Mouse (Mus musculus): Measurements from ENCODE around the gene Ehd2. TPM values are rescaled to one million over a fixed set of nuclear protein-coding genes. Genes with fewer than 3 reads are reported as not detected.

Ehd2 gene
- polyA plus RNA-seq, 1 experiment from 2014 or later: 9.2 TPM

DNA sequence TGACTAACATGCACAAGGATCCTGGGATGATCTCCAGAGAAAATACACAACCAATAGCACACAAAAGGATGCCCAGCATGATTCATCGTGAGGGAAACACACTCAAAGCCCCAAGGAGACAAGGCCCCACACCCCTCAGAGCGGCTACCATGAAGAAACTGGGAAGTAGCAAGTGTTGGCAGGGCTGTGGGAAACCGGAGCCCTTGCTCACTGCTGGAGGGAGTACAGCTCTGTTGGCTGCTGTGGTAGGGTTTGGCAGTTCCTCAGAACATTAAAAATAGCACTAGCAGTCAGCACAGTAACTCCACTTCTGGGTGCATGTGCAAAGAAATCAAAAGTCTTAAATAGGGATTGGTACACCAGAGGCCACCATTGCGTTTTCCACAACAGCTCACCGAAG is 34.8 kb upstream of the Ehd2 start:
- no peak overlapping the region for H3K4me2 ChIP-seq
- H3K4me3 ChIP-seq (replicated peaks): no peak overlapping the region
- H3K36me3 ChIP-seq: peaks cover 11% of the 10 kb centered on the region
- no peak for ATAC-seq (ENCODE audit: low FRiP score)
- no peaks in the 10 kb centered on the region for H3K9me3 ChIP-seq (replicated peaks)
- no peak overlapping the region for H3K27ac ChIP-seq (replicated peaks)
- 86% methylated on average over 5 of the region's 5 CpGs for WGBS
- no peaks in the 10 kb centered on the region for H3K27me3 ChIP-seq (replicated peaks)
- H3K9ac ChIP-seq (replicated peaks): no peak overlapping the region
- 0 out of 2 replicates have a peak, but pooled peaks cover 16% of the 10 kb centered on the region for H3K4me1 ChIP-seq

DNA sequence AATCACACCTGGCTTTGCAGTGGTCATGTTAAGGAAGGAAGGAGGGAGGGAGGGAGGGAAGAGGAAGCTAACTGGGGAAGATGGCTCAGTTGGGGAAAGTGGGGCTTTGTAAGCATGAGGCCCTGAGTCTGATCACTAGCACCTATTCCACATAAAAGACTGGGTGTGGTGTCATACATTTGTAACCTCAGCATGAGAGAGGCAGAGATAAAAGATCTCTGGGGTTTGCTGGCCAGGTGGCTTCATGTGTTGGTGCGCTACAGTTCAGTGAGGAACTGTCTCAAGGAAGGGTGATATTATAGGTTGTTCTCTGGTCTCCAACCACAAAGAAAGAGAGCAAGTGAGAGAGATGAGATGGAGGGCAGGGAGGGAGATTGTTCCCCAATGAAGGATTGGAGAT is 34.3 kb upstream of the Ehd2 start:
- no peak overlapping the region for H3K4me3 ChIP-seq (replicated peaks)
- 91% methylated on average over 1 of the region's 1 CpGs for WGBS

GRCm38 (mm10) chr7:15993789-15994188 is 26.4 kb upstream of the Ehd2 start:
- Histone ChIP-seq H3K4me3 (replicated peaks) (no peak overlapping the region), H3K4me1 (no peaks in the 10 kb centered on the region), H3K4me2 (no peak overlapping the region), H3K27me3 (replicated peaks) (no peaks in the 10 kb centered on the region), H3K36me3 (peaks cover 66% of the 10 kb centered on the region), H3K9me3 (replicated peaks) (no peaks in the 10 kb centered on the region), H3K27ac (replicated peaks) (no peak overlapping the region), H3K9ac (replicated peaks) (no peak overlapping the region)
- ATAC-seq (ENCODE audit: low FRiP score): no peak
- 96% methylated on average over 4 of the region's 4 CpGs for WGBS

More for the DNA sequence above, 34.3 kb upstream of the Ehd2 start:
- Histone ChIP-seq H3K9ac (replicated peaks) (no peak overlapping the region), H3K9me3 (replicated peaks) (no peaks in the 10 kb centered on the region), H3K4me2 (no peak overlapping the region), H3K36me3 (peaks cover 14% of the 10 kb centered on the region), H3K4me1 (0 out of 2 replicates have a peak, but pooled peaks cover 16% of the 10 kb centered on the region), H3K27ac (replicated peaks) (no peak overlapping the region), H3K27me3 (replicated peaks) (no peaks in the 10 kb centered on the region)
- ATAC-seq (ENCODE audit: low FRiP score): no peak

- H3K9ac ChIP-seq (replicated peaks): no peak overlapping the region
- ATAC-seq (ENCODE audit: low FRiP score): no peak
- H3K36me3 ChIP-seq: peaks cover 72% of the 10 kb centered on the region
- no peak overlapping the region for H3K4me2 ChIP-seq
- no peak overlapping the region for H3K27ac ChIP-seq (replicated peaks)
- WGBS: 92% methylated on average over 3 of the region's 3 CpGs
- H3K4me3 ChIP-seq (replicated peaks): no peak overlapping the region
- no peaks in the 10 kb centered on the region for H3K4me1 ChIP-seq
- no peaks in the 10 kb centered on the region for H3K9me3 ChIP-seq (replicated peaks)
- no peaks in the 10 kb centered on the region for H3K27me3 ChIP-seq (replicated peaks)
These were observed 25.8 kb upstream of the Ehd2 start for GRCm38 (mm10) chr7:15993152-15993551.

GRCm38 (mm10) chr7:15991764-15992163 is 24.4 kb upstream of the Ehd2 start:
- Histone ChIP-seq H3K4me1 (no peaks in the 10 kb centered on the region), H3K36me3 (peaks cover 77% of the 10 kb centered on the region), H3K4me3 (replicated peaks) (no peak overlapping the region), H3K27me3 (replicated peaks) (no peaks in the 10 kb centered on the region), H3K4me2 (no peak overlapping the region), H3K27ac (replicated peaks) (no peak overlapping the region), H3K9ac (replicated peaks) (no peak overlapping the region), H3K9me3 (replicated peaks) (no peaks in the 10 kb centered on the region)
- ATAC-seq (ENCODE audit: low FRiP score): no peak
- WGBS: 90% methylated on average over 3 of the region's 3 CpGs

DNA sequence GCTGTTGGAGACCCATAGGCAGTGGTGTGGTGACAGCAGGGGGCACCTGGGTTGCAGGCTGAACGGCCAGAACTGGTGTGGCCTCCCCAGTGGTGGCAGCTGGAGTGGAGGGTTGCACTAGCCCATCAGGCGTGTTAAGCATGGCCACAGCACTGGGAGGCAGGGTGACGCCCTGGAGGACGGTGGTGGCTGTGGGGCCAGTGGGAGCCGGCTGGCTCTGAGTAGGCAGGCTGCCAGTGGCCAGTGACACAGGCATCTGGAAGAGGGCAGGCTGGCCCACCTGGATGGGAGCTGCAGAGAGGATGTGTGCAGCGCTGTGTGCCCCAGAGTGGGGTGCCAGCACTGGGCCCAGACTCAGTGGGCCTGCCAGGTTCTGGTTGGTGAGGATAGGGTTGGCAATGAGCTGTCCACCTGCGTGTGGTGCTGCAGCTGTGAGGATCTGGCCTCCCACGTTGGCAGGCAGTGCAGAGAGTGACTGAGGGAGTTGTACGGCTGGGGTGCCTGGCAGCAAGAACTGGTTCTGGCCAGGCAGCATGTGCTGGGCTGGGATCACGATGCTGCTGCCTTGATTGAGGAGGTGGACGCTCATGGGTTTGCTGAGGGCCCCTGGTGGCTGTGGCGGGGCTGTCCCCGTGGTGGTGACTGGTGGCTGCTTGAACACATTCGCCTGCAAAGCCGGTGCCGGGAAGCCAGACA is 20.4 kb upstream of the Ehd2 start:
- Histone ChIP-seq H3K9ac (replicated peaks) (no peak overlapping the region), H3K4me3 (replicated peaks) (no peak overlapping the region), H3K36me3 (peaks cover 59% of the 10 kb centered on the region), H3K27me3 (replicated peaks) (no peaks in the 10 kb centered on the region), H3K27ac (replicated peaks) (no peak overlapping the region), H3K4me1 (no peaks in the 10 kb centered on the region), H3K9me3 (replicated peaks) (no peaks in the 10 kb centered on the region), H3K4me2 (no peak overlapping the region)
- ATAC-seq (ENCODE audit: low FRiP score): no peak
- 97% methylated on average over 15 of the region's 16 CpGs for WGBS

GRCm38 (mm10) chr7:15982729-15983407 is 15.5 kb upstream of the Ehd2 start:
- H3K36me3 ChIP-seq: peaks cover 44% of the 10 kb centered on the region
- H3K9ac ChIP-seq (replicated peaks): no peak overlapping the region
- H3K27me3 ChIP-seq (replicated peaks): no peaks in the 10 kb centered on the region
- WGBS: 48% methylated on average over 4 of the region's 4 CpGs
- no peak overlapping the region for H3K27ac ChIP-seq (replicated peaks)
- no peaks in the 10 kb centered on the region for H3K9me3 ChIP-seq (replicated peaks)
- no peak overlapping the region for H3K4me3 ChIP-seq (replicated peaks)
- ATAC-seq (ENCODE audit: low FRiP score): no peak
- no peaks in the 10 kb centered on the region for H3K4me1 ChIP-seq
- no peak overlapping the region for H3K4me2 ChIP-seq

DNA sequence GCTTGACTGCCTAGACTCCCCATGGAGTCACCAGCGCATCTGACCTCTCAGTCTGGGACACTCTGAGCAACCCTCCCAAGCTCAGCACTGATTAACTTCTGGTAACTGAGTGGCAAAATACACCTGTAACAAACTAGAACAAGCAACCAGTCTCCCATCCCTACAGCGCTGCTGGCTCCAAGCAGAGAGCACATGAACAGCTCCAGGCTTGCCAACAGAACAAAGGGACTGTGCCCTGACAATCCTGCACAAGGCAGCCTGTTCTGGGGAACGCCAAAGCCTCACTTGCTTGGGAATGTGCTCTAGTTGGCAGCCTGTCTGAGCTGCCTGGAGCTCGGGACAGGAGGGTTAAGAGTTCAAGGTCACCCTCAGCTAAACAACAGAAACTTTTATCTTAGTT is 14.2 kb upstream of the Ehd2 start:
- WGBS: 88% methylated on average over 4 of the region's 4 CpGs
- Histone ChIP-seq H3K9ac (replicated peaks) (no peak overlapping the region), H3K4me1 (no peaks in the 10 kb centered on the region), H3K36me3 (peaks cover 40% of the 10 kb centered on the region), H3K4me2 (no peak overlapping the region), H3K4me3 (replicated peaks) (no peak overlapping the region), H3K9me3 (replicated peaks) (no peaks in the 10 kb centered on the region), H3K27me3 (replicated peaks) (no peaks in the 10 kb centered on the region), H3K27ac (replicated peaks) (no peak overlapping the region)
- ATAC-seq (ENCODE audit: low FRiP score): no peak

DNA sequence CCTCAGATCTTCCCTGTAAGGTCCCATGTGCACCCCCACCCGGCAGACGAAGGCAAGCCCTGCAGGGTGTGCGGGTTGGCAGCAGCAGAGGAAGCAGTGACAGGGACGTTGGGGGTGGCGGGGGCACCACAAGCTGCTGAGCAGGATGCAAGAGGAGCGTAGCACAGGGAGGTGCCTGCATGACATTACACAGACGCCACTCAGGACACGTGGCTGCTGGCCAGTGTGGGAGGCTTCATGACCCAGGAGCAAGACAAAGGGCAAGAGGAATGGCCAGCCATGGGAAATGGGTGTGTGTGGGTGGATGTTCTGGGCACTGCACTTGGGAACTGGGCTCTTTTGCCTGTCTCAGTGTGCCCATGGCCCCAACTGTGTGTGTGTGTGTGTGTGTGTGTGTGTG is 12.9 kb upstream of the Ehd2 start:
- H3K9ac ChIP-seq (replicated peaks): no peak overlapping the region
- ATAC-seq (ENCODE audit: low FRiP score): no peak
- H3K9me3 ChIP-seq (replicated peaks): no peaks in the 10 kb centered on the region
- no peak overlapping the region for H3K27ac ChIP-seq (replicated peaks)
- H3K4me2 ChIP-seq: no peak overlapping the region
- H3K4me1 ChIP-seq: no peaks in the 10 kb centered on the region
- H3K27me3 ChIP-seq (replicated peaks): no peaks in the 10 kb centered on the region
- H3K36me3 ChIP-seq: peaks cover 43% of the 10 kb centered on the region
- H3K4me3 ChIP-seq (replicated peaks): no peak overlapping the region
- WGBS: 88% methylated on average over 8 of the region's 8 CpGs

- Histone ChIP-seq H3K4me1 (no peaks in the 10 kb centered on the region), H3K4me3 (replicated peaks) (no peak overlapping the region), H3K36me3 (peaks cover 65% of the 10 kb centered on the region), H3K27ac (replicated peaks) (no peak overlapping the region), H3K4me2 (no peak overlapping the region), H3K9me3 (replicated peaks) (no peaks in the 10 kb centered on the region), H3K27me3 (replicated peaks) (no peaks in the 10 kb centered on the region), H3K9ac (replicated peaks) (no peak overlapping the region)
- ATAC-seq (ENCODE audit: low FRiP score): no peak
- WGBS: 80% methylated on average over 4 of the region's 4 CpGs
These were observed 8.5 kb upstream of the Ehd2 start for GRCm38 (mm10) chr7:15975904-15976303.

DNA sequence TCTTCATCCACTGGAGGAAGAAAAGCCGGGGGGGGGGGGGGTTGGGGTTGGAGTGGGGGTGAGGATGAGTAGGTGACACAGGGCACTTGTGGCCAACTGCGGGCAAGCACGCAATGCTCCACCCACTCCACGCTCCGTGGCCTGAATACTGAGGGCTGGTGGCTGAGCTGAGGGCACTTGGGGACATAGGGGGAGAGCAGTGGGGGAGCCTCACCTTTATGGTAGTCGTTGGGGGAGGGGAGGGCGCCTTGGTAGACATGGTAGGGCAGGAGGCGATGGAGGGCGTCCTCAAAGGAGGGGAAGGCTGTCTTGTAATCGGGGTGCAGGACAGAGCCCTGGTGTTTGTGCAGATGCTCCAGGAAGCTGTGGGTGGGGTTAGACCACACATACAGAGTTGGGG is 8.1 kb upstream of the Ehd2 start:
- Histone ChIP-seq H3K4me3 (replicated peaks) (no peak overlapping the region), H3K27ac (replicated peaks) (no peak overlapping the region), H3K4me1 (no peaks in the 10 kb centered on the region), H3K27me3 (replicated peaks) (no peaks in the 10 kb centered on the region), H3K9me3 (replicated peaks) (no peaks in the 10 kb centered on the region), H3K4me2 (no peak overlapping the region), H3K9ac (replicated peaks) (no peak overlapping the region), H3K36me3 (peaks cover 61% of the 10 kb centered on the region)
- 98% methylated on average over 10 of the region's 10 CpGs for WGBS
- ATAC-seq (ENCODE audit: low FRiP score): no peak

DNA sequence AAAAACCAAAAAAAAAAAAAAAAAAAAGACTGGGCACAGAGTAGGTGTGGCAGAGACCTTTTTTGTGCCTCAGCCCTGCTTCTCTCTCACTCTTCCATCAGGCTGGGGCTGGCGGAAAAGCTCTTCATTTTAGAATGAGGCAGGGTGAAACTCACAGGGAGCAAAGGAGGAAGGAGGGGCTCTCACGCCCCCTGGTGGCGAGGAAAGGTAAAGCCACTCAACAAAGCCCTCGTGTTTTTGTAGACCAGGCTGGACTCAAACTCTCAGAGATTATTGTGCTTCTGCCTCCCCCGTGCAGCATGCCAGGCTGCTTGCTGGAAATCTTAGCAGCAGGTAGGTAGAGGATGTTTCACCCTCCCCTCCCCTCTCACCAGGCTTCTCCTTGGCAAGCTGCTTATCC is 7.3 kb upstream of the Ehd2 start:
- ATAC-seq (ENCODE audit: low FRiP score): no peak
- Histone ChIP-seq H3K27ac (replicated peaks) (no peak overlapping the region), H3K4me1 (no peaks in the 10 kb centered on the region), H3K9ac (replicated peaks) (no peak overlapping the region), H3K9me3 (replicated peaks) (no peaks in the 10 kb centered on the region), H3K36me3 (peaks cover 68% of the 10 kb centered on the region), H3K4me2 (no peak overlapping the region), H3K27me3 (replicated peaks) (no peaks in the 10 kb centered on the region), H3K4me3 (replicated peaks) (no peak overlapping the region)
- WGBS: 56% methylated on average over 5 of the region's 5 CpGs

All from neural tube, embryonic 15.5 days (tissue).